Mouse (Mus musculus) heart, postnatal 14 days (tissue): ENCODE results near the gene Dclre1c. TPM values are rescaled to one million over a fixed set of nuclear protein-coding genes. Genes with fewer than 3 reads are reported as not detected.
A peak's percentile ranks its signal among the peaks of the same experiment; 100 is the strongest.
"Not testable (repeated sequence)": the region's sequence is repeated elsewhere in the genome, so short reads cannot be mapped to it uniquely, and the experiment has no call there.

ENCODE experiments used
- DNase-seq, 2 experiments: peaks; one replicate each; pipeline ENCODE4 v3.0.0; 2021 to 2022
- intact Hi-C: fragments of 180-260 bp; cut with DNase I; formaldehyde crosslinking; loops from one replicate; pipeline ENCODE4 v1.15.1; 2025
- long read RNA-seq, 2 experiments: library from polyadenylated mRNA; stranded (forward); transcript quantifications; one replicate each; pipeline ENCODE4 v2.0.0; 2021
- total RNA-seq, 2 experiments: library from RNA; stranded (reverse); gene quantifications; 2 replicates each; pipeline ENCODE4 v1.2.3; 2021

Dclre1c gene
- total RNA-seq, result 1 to 10 TPM; 3.6 to 3.8 TPM
- long read RNA-seq, experiment 1, full-length matches to known transcripts, result 1 of 2 reads
- long read RNA-seq, experiment 1, partial matches to known transcripts, result 0 of 2 reads
- long read RNA-seq, experiment 1, other reads (novel, unspliced or antisense), result 1 of 2 reads
- long read RNA-seq, experiment 2, partial matches to known transcripts, result 0 of 1 reads
- long read RNA-seq, experiment 2, other reads (novel, unspliced or antisense), result 1 of 1 reads

GRCm38 (mm10) chr2:3423841-3424578, at the start of gene Dclre1c:
Gene Dclre1c (plus strand): TSS chr2:3424131.
- intact Hi-C loops, result loop anchor here (5.0 kb wide), 1 partner anchor 88 kb away; the partner anchor contains the start of genes Cdnf, Gm45902 and Hspa14
- DNase-seq, result peak; percentile 84 to 87

GRCm38 (mm10) chr2:3387105-3387860, 36.6 kb upstream of the Dclre1c start:
- no peak for DNase-seq
- intact Hi-C loops, result no loop called here

GRCm38 (mm10) chr2:3391945-3392344, 32.0 kb upstream of the Dclre1c start:
- DNase-seq, result no peak
- intact Hi-C loops, result no loop called here

- intact Hi-C loops, DNase-seq: not testable (repeated sequence)
Observed at GRCm38 (mm10) chr2:3397110-3397509, 26.8 kb upstream of the Dclre1c start, which contains the start of gene Olah. Gene Olah (minus strand): TSS chr2:3397210.

GRCm38 (mm10) chr2:3405981-3406380, 17.9 kb upstream of the Dclre1c start:
- DNase-seq, result no peak
- intact Hi-C loops, result no loop called here

GRCm38 (mm10) chr2:3407756-3408155, 16.2 kb upstream of the Dclre1c start:
- DNase-seq, result no peak
- intact Hi-C loops, result no loop called here

- DNase-seq, result peak; percentile 50 to 65
- intact Hi-C loops, result loop anchor here (5.0 kb wide), 1 partner anchor 67 kb away; no protein-coding TSS in a partner anchor
Observed at GRCm38 (mm10) chr2:3414241-3414640, 9.7 kb upstream of the Dclre1c start.

- intact Hi-C loops, result no loop called here
Observed at GRCm38 (mm10) chr2:3415676-3416075, 8.3 kb upstream of the Dclre1c start.

GRCm38 (mm10) chr2:3418883-3419431, 5.0 kb upstream of the Dclre1c start:
- intact Hi-C loops, result no loop called here
- peak; percentile 95 to 97 for DNase-seq

More at GRCm38 (mm10) chr2:3415676-3416075, 8.3 kb upstream of the Dclre1c start:
- DNase-seq, result no peak

GRCm38 (mm10) chr2:3420157-3420556, 3.8 kb upstream of the Dclre1c start:
- DNase-seq, result no peak
- intact Hi-C loops, result loop anchor here (5.0 kb wide), 1 partner anchor 92 kb away; the partner anchor contains the start of genes Cdnf, Gm45902 and Hspa14

GRCm38 (mm10) chr2:3422548-3422947, 1.4 kb upstream of the Dclre1c start, which contains the start of gene Meig1:
Gene Meig1 (minus strand): TSS chr2:3422648.
- intact Hi-C loops, result loop anchor here (5.0 kb wide), 1 partner anchor 90 kb away; the partner anchor contains the start of genes Cdnf, Gm45902 and Hspa14
- DNase-seq, result no peak

- DNase-seq, result no peak
- intact Hi-C loops, result loop anchor here (5.0 kb wide), 1 partner anchor 88 kb away; the partner anchor contains the start of genes Cdnf, Gm45902 and Hspa14
Observed at GRCm38 (mm10) chr2:3424579-3424910, 614 bp downstream of the Dclre1c start.

GRCm38 (mm10) chr2:3430956-3431355, 7.0 kb downstream of the Dclre1c start:
- intact Hi-C loops, result no loop called here
- no peak for DNase-seq

GRCm38 (mm10) chr2:3435369-3436061, 11.6 kb downstream of the Dclre1c start:
- intact Hi-C loops, result no loop called here
- DNase-seq, result no peak

- DNase-seq, result no peak
- intact Hi-C loops, result no loop called here
Observed at GRCm38 (mm10) chr2:3437956-3438355, 14.0 kb downstream of the Dclre1c start.

- no peak for DNase-seq
- intact Hi-C loops, result no loop called here
Observed at GRCm38 (mm10) chr2:3444206-3444605, 20.3 kb downstream of the Dclre1c start.

GRCm38 (mm10) chr2:3445984-3446383, 22.1 kb downstream of the Dclre1c start:
- no peak for DNase-seq
- intact Hi-C loops, result no loop called here

- no peak for DNase-seq
- intact Hi-C loops, result no loop called here
Observed at GRCm38 (mm10) chr2:3449431-3449830, 25.5 kb downstream of the Dclre1c start.

- DNase-seq, result no peak
- intact Hi-C loops, result no loop called here
Observed at GRCm38 (mm10) chr2:3453096-3453495, 29.2 kb downstream of the Dclre1c start.

GRCm38 (mm10) chr2:3456590-3456989, 32.7 kb downstream of the Dclre1c start:
- no peak for DNase-seq
- intact Hi-C loops, result no loop called here
